ENCODE assay signal across 9 mouse cellular contexts in the genomic region with DNA sequence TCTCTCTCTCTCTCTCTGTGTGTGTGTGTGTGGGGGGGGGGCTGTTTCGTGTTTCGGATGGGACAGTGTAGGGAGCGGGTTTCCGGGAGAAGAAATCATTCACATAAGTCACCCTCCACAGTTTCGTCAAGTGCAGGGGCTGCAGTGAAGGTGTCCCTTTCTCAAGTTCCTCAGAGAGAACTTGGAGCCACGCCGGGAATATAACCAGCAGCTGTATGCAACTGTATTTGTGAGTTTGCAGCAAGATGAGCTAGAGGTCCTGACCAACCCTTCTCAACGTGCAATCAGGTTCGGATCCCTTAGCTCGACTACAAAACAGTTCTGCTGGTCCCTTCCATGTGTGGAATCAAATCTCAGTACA. TPM values are rescaled to one million over a fixed set of nuclear protein-coding genes. Genes with fewer than 3 reads are reported as not detected.
A peak's percentile ranks its signal among the peaks of the same experiment; 100 is the strongest.
DNase-seq lines count a peak whose midpoint lies in the region; ATAC-seq and TF ChIP-seq lines count a peak whose summit lies in the region.
"Had no signal": no experiment of that assay in that cellular context is flagged by ENCODE, and none has a peak within 500 bp of the region (broad histone marks: within the 10 kb centered on the region; RNA-seq: fewer than 3 reads in every experiment).

No protein-coding gene starts in this region.

- no peaks in the 10 kb centered on the region for H3K27me3 ChIP-seq in cerebellum, adult 2 months (ENCODE audit: control insufficient read depth, insufficient read depth, low read length)
- no peaks in the 10 kb centered on the region for H3K27me3 ChIP-seq in limb, embryonic 12.5 days
- no peaks in the 10 kb centered on the region for H3K27me3 ChIP-seq in neural tube, embryonic 15.5 days (replicated peaks)

- no peak for TF ChIP-seq POLR2A in cerebellum, adult 2 months (IDR thresholded peaks at IDR 0.05; ENCODE audit: borderline replicate concordance, insufficient read depth, low read length)

- peaks cover under 1% of the 10 kb centered on the region; the same call in 1 of the 2 replicates for H3K9me3 ChIP-seq in limb, embryonic 12.5 days
- H3K9me3 ChIP-seq in neural tube, embryonic 15.5 days (replicated peaks), result 0 out of 2 replicates have a peak, but pooled peaks cover under 1% of the 10 kb centered on the region

- TF ChIP-seq CTCF in cerebellum, adult 2 months (IDR thresholded peaks at IDR 0.05; ENCODE audit: borderline replicate concordance, insufficient read depth, low read depth, low read length), result no peak

- H3K4me1 ChIP-seq in cerebellum, adult 2 months (ENCODE audit: control insufficient read depth, insufficient read depth, low read length), result peaks cover 8% of the 10 kb centered on the region; the same call in 1 of the 2 replicates
- peaks cover 9% of the 10 kb centered on the region for H3K4me1 ChIP-seq in limb, embryonic 12.5 days (replicated peaks)
- peaks cover 18% of the 10 kb centered on the region for H3K4me1 ChIP-seq in neural tube, embryonic 15.5 days
- H3K4me1 ChIP-seq: megakaryocyte, embryonic 14.5 days had no signal

- peak overlapping the region; percentile 58 for H3K9ac ChIP-seq in limb, embryonic 12.5 days (replicated peaks)
- peak overlapping the region; percentile 67 for H3K9ac ChIP-seq in neural tube, embryonic 15.5 days (replicated peaks)

- DNase-seq in cerebellum, adult 2 months, result no peak
- no peak for DNase-seq in cerebellum, adult 11 months
- DNase-seq in right cerebral cortex, postnatal 4 days, result peak; percentile 24
- DNase-seq in right cerebral cortex, postnatal 14 days, result no peak
- DNase-seq in layer of hippocampus, adult 11-12 months (ENCODE audit: low spot score), result no peak
- no peak for DNase-seq in yolk sac, embryonic 10.5 days (ENCODE audit: low spot score)

- H3K4me2 ChIP-seq in limb, embryonic 12.5 days, result peak overlapping the region; percentile 66
- H3K4me2 ChIP-seq in neural tube, embryonic 15.5 days, result peak overlapping the region; percentile 81

- H3K36me3 ChIP-seq in limb, embryonic 12.5 days, result peaks cover 43% of the 10 kb centered on the region
- H3K36me3 ChIP-seq in neural tube, embryonic 15.5 days, result peaks cover 31% of the 10 kb centered on the region

- 3% methylated on average over 10 of the region's 10 CpGs for WGBS in cerebellum, adult 2 months
- WGBS in limb, embryonic 12.5 days, result 18% methylated on average over 8 of the region's 10 CpGs
- WGBS in neural tube, embryonic 15.5 days, result 20% methylated on average over 10 of the region's 10 CpGs

- no peak overlapping the region for H3K27ac ChIP-seq in cerebellum, adult 2 months (ENCODE audit: insufficient read depth, low read length)
- H3K27ac ChIP-seq in limb, embryonic 12.5 days, result peak overlapping the region; percentile 83
- peak overlapping the region; percentile 82 for H3K27ac ChIP-seq in neural tube, embryonic 15.5 days (replicated peaks)

- 0 out of 2 replicates have a peak, but pooled peaks have one; percentile 49 for ATAC-seq in limb, embryonic 12.5 days (ENCODE audit: insufficient number of reproducible peaks, insufficient read depth, low FRiP score, low TSS enrichment, low read depth)
- peak; percentile 28 for ATAC-seq in neural tube, embryonic 15.5 days (ENCODE audit: low FRiP score)

- peak overlapping the region; percentile 88 for H3K4me3 ChIP-seq in cerebellum, adult 2 months (replicated peaks; ENCODE audit: insufficient read depth, low read depth, low read length)
- H3K4me3 ChIP-seq in limb, embryonic 12.5 days (replicated peaks), result peak overlapping the region; percentile 54
- peak overlapping the region; percentile 54 for H3K4me3 ChIP-seq in neural tube, embryonic 15.5 days (replicated peaks)
- H3K4me3 ChIP-seq: megakaryocyte, embryonic 14.5 days had no signal

RNA-seq across cellular contexts. Expression of a gene that starts 0.5 kb away (rescaled TPM):
- 7.1 TPM in 2 replicates for polyA plus RNA-seq in cerebellum, adult 2 months (2012; rRNA removed)
- 14.3 and 15.1 TPM in 2 replicates for polyA plus RNA-seq in limb, embryonic 12.5 days (2016; fragmentation: Nextera tagmentation; extraction: Ambion mirVana)
- 9.3 and 10.8 TPM in 2 replicates for polyA plus RNA-seq in neural tube, embryonic 15.5 days (2015; fragmentation: Nextera tagmentation; extraction: Ambion mirVana)

RNA-seq across cellular contexts. Expression of a gene that starts 29.1 kb away (rescaled TPM):
- 18.8 and 19.2 TPM in 2 replicates for polyA plus RNA-seq in cerebellum, adult 2 months (2012; rRNA removed)
- polyA plus RNA-seq in limb, embryonic 12.5 days (2016; fragmentation: Nextera tagmentation; extraction: Ambion mirVana), result 16.0 and 16.5 TPM in 2 replicates
- polyA plus RNA-seq in neural tube, embryonic 15.5 days (2015; fragmentation: Nextera tagmentation; extraction: Ambion mirVana), result 34.9 and 38.5 TPM in 2 replicates

RNA-seq across cellular contexts. Expression of a gene that starts 36.4 kb away (rescaled TPM):
- not detected in 2 replicates for polyA plus RNA-seq in cerebellum, adult 2 months (2012; rRNA removed)
- 0.05 TPM in 1 of 2 replicates, not detected in the other for polyA plus RNA-seq in limb, embryonic 12.5 days (2016; fragmentation: Nextera tagmentation; extraction: Ambion mirVana)
- polyA plus RNA-seq in neural tube, embryonic 15.5 days (2015; fragmentation: Nextera tagmentation; extraction: Ambion mirVana), result 0.04 and 0.11 TPM in 2 replicates

RNA-seq across cellular contexts. Expression of a gene that starts 44.5 kb away (rescaled TPM):
- polyA plus RNA-seq in cerebellum, adult 2 months (2012; rRNA removed), result 3.5 and 3.6 TPM in 2 replicates
- polyA plus RNA-seq in limb, embryonic 12.5 days (2016; fragmentation: Nextera tagmentation; extraction: Ambion mirVana), result 1.4 and 1.8 TPM in 2 replicates
- 5.2 and 5.9 TPM in 2 replicates for polyA plus RNA-seq in neural tube, embryonic 15.5 days (2015; fragmentation: Nextera tagmentation; extraction: Ambion mirVana)

RNA-seq across cellular contexts. Expression of a gene that starts 45.6 kb away (rescaled TPM):
- 1.5 and 1.7 TPM in 2 replicates for polyA plus RNA-seq in cerebellum, adult 2 months (2012; rRNA removed)
- polyA plus RNA-seq in limb, embryonic 12.5 days (2016; fragmentation: Nextera tagmentation; extraction: Ambion mirVana), result 1.2 TPM in 2 replicates
- 1.5 TPM in 2 replicates for polyA plus RNA-seq in neural tube, embryonic 15.5 days (2015; fragmentation: Nextera tagmentation; extraction: Ambion mirVana)
